Mouse (Mus musculus): ENCODE measurements around the gene Edc3.

DNA sequence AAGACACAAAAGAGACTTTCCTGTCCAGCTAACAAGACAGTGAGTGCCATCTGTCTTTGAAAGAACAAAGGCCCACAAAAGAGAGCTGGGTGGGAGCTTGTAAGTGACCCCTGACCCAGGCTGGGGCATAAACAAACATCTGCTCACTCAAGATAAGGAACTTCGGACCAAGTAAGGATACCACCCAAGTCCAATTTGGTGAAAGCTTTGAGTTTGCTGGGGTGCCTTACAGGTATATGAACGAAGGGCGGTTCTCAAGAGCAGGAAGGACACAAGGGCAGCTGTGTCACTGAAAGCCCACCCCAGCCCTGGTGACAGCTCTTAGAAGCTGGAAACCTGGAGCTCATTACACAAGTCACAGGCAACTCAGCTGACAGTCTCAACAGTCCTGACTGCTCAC lies 65.4 kb downstream of the Edc3 start:
- TF ChIP-seq CTCF (IDR thresholded peaks at IDR 0.05; ENCODE audit: insufficient read depth, low read depth, low read length), result no peak
- TF ChIP-seq POLR2A (IDR thresholded peaks at IDR 0.05; ENCODE audit: insufficient read depth, low read depth, low read length), result no peak
